Mouse (Mus musculus): Measurements from ENCODE around the gene C530008M17Rik. TPM values are rescaled to one million over a fixed set of nuclear protein-coding genes. Genes with fewer than 3 reads are reported as not detected.

C530008M17Rik gene
- 11.6 and 18.3 TPM in 2 replicates for polyA plus RNA-seq (2012)

GRCm38 (mm10) chr5:76656212-76656611 is at the start of gene C530008M17Rik:
Gene C530008M17Rik, plus strand, starts transcription at chr5:76656512.

GRCm38 (mm10) chr5:76905405-76906154 is 249.3 kb downstream of the C530008M17Rik start, which contains the start of gene Aasdh:
Gene Aasdh, minus strand, starts transcription at chr5:76905514.

Other genes with a start within 250 kb of the C530008M17Rik start
- gene Gm7271, start 172.5 kb upstream of the C530008M17Rik start, polyA plus RNA-seq (2012), result not detected in 2 replicates
- 1.8 and 2.0 TPM in 2 replicates for gene Exoc1, start 127.2 kb upstream of the C530008M17Rik start, polyA plus RNA-seq (2012)
- gene Cep135, start 67.8 kb upstream of the C530008M17Rik start, polyA plus RNA-seq (2012), result 2.6 and 3.5 TPM in 2 replicates
- gene Aasdh, start 249.0 kb downstream of the C530008M17Rik start, polyA plus RNA-seq (2012), result 1.8 and 2.5 TPM in 2 replicates